Mouse (Mus musculus): ENCODE measurements around the gene Cstf2t. TPM values are rescaled to one million over a fixed set of nuclear protein-coding genes. Genes with fewer than 3 reads are reported as not detected.

The Cstf2t gene
- polyA plus RNA-seq, 1 experiment from 2014 or later = 45.2 TPM

GRCm38 (mm10) chr19:31076106-31076505, 6.5 kb upstream of the Cstf2t start:
- Histone ChIP-seq H3K9ac (ENCODE audit: low read length) (no peak overlapping the region), H3K27ac (ENCODE audit: low read depth, low read length) (no peak overlapping the region), H3K4me2 (ENCODE audit: low read depth, low read length, severe bottlenecking) (no peak overlapping the region), H3K4me3 (ENCODE audit: low read depth, low read length) (no peak overlapping the region), H3K36me3 (ENCODE audit: control insufficient read depth, insufficient read depth, low read length) (no peaks in the 10 kb centered on the region), H3K9me3 (ENCODE audit: control insufficient read depth, low read length) (no peaks in the 10 kb centered on the region), H3K4me1 (replicated peaks; ENCODE audit: control insufficient read depth, insufficient read depth, low read length) (no peaks in the 10 kb centered on the region; the same call in 1 of the 2 replicates), H3K27me3 (ENCODE audit: control insufficient read depth, insufficient read depth, low read length) (no peaks in the 10 kb centered on the region)
- DNase-seq (ENCODE audit: low spot score) (no peak), ATAC-seq (replicated peaks; ENCODE audit: low FRiP score) (no peak)
- 87% methylated on average over 4 of the region's 4 CpGs for WGBS

DNA sequence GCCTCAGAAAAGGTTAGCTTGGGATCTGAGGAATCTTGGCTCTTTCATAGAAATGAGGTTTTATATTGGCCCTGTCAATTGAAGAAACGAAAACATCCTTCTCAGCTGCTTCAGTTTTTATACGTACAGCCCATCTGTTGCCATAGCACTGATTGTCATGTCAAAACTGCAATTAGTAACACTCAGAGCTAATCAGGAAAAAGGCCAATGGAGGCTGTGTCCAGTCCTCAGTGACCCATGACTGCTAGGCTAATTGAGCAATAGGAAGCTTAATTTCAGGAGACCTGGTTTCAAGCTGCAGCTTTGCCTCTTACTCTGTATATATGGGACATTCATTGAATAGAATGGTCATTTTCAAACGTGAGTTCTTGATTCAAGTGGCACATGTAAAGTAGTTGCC, 4.4 kb upstream of the Cstf2t start:
- ATAC-seq (replicated peaks; ENCODE audit: low FRiP score) (no peak), DNase-seq (ENCODE audit: low spot score) (no peak)
- no peaks in the 10 kb centered on the region; the same call in 1 of the 2 replicates for H3K4me1 ChIP-seq (replicated peaks; ENCODE audit: control insufficient read depth, insufficient read depth, low read length)
- no peaks in the 10 kb centered on the region for H3K27me3 ChIP-seq (ENCODE audit: control insufficient read depth, insufficient read depth, low read length)
- H3K4me3 ChIP-seq (ENCODE audit: low read depth, low read length) = no peak overlapping the region
- WGBS = 57% methylated on average over 3 of the region's 3 CpGs
- H3K9ac ChIP-seq (ENCODE audit: low read length) = no peak overlapping the region
- no peak overlapping the region for H3K27ac ChIP-seq (ENCODE audit: low read depth, low read length)
- H3K9me3 ChIP-seq (ENCODE audit: control insufficient read depth, low read length) = no peaks in the 10 kb centered on the region
- H3K36me3 ChIP-seq (ENCODE audit: control insufficient read depth, insufficient read depth, low read length) = no peaks in the 10 kb centered on the region
- H3K4me2 ChIP-seq (ENCODE audit: low read depth, low read length, severe bottlenecking) = no peak overlapping the region

- 23% methylated on average over 7 of the region's 7 CpGs for WGBS
- H3K4me3 ChIP-seq (ENCODE audit: low read depth, low read length) = peak overlapping the region; percentile 54
- peak; percentile 65 for ATAC-seq (replicated peaks; ENCODE audit: low FRiP score)
Measured at GRCm38 (mm10) chr19:31082226-31082625, 411 bp upstream of the Cstf2t start.

DNA sequence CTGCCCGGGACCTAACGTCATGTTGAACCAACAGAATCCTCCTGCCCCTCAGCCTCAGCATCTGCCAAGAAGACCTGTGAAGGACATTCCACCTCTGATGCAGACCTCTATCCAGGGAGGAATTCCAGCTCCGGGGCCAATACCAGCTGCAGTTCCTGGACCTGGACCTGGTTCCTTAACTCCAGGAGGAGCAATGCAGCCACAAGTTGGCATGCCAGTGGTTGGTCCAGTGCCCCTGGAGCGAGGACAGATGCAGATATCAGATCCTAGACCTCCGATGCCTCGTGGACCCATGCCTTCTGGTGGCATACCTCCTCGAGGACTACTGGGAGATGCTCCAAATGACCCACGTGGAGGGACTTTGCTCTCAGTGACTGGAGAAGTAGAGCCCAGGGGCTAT, 1.1 kb downstream of the Cstf2t start:
- Histone ChIP-seq H3K4me3 (ENCODE audit: low read depth, low read length) (peak overlapping the region; percentile 54), H3K27me3 (ENCODE audit: control insufficient read depth, insufficient read depth, low read length) (no peaks in the 10 kb centered on the region), H3K9me3 (ENCODE audit: control insufficient read depth, low read length) (no peaks in the 10 kb centered on the region; the same call in 1 of the 2 replicates), H3K9ac (ENCODE audit: low read length) (no peak overlapping the region; the same call in 1 of the 2 replicates), H3K4me2 (ENCODE audit: low read depth, low read length, severe bottlenecking) (peak overlapping the region; percentile 56), H3K27ac (ENCODE audit: low read depth, low read length) (no peak overlapping the region), H3K36me3 (ENCODE audit: control insufficient read depth, insufficient read depth, low read length) (peaks cover 13% of the 10 kb centered on the region), H3K4me1 (replicated peaks; ENCODE audit: control insufficient read depth, insufficient read depth, low read length) (peaks cover 8% of the 10 kb centered on the region; the same call in 1 of the 2 replicates)
- ATAC-seq (replicated peaks; ENCODE audit: low FRiP score) (no peak), DNase-seq (ENCODE audit: low spot score) (no peak)
- WGBS = 95% methylated on average over 8 of the region's 8 CpGs

More at GRCm38 (mm10) chr19:31082226-31082625, 411 bp upstream of the Cstf2t start:
- no peaks in the 10 kb centered on the region; the same call in 1 of the 2 replicates for H3K9me3 ChIP-seq (ENCODE audit: control insufficient read depth, low read length)
- peak overlapping the region; percentile 48 for H3K9ac ChIP-seq (ENCODE audit: low read length)
- H3K4me2 ChIP-seq (ENCODE audit: low read depth, low read length, severe bottlenecking) = peak overlapping the region; percentile 45
- no peaks in the 10 kb centered on the region for H3K27me3 ChIP-seq (ENCODE audit: control insufficient read depth, insufficient read depth, low read length)
- H3K27ac ChIP-seq (ENCODE audit: low read depth, low read length) = peak overlapping the region; percentile 47; the same call in 1 of the 2 replicates
- H3K36me3 ChIP-seq (ENCODE audit: control insufficient read depth, insufficient read depth, low read length) = peaks cover 13% of the 10 kb centered on the region
- H3K4me1 ChIP-seq (replicated peaks; ENCODE audit: control insufficient read depth, insufficient read depth, low read length) = peaks cover 8% of the 10 kb centered on the region; the same call in 1 of the 2 replicates
- DNase-seq (ENCODE audit: low spot score) = no peak

GRCm38 (mm10) chr19:31097857-31098256, 15.2 kb downstream of the Cstf2t start:
- no peak overlapping the region for H3K27ac ChIP-seq (ENCODE audit: low read depth, low read length)
- ATAC-seq (replicated peaks; ENCODE audit: low FRiP score) = no peak
- WGBS = 66% methylated on average over 3 of the region's 3 CpGs
- H3K36me3 ChIP-seq (ENCODE audit: control insufficient read depth, insufficient read depth, low read length) = no peaks in the 10 kb centered on the region
- H3K4me2 ChIP-seq (ENCODE audit: low read depth, low read length, severe bottlenecking) = no peak overlapping the region
- no peak overlapping the region for H3K9ac ChIP-seq (ENCODE audit: low read length)
- H3K9me3 ChIP-seq (ENCODE audit: control insufficient read depth, low read length) = no peaks in the 10 kb centered on the region
- no peak overlapping the region for H3K4me3 ChIP-seq (ENCODE audit: low read depth, low read length)
- no peaks in the 10 kb centered on the region for H3K27me3 ChIP-seq (ENCODE audit: control insufficient read depth, insufficient read depth, low read length)
- DNase-seq (ENCODE audit: low spot score) = no peak
- H3K4me1 ChIP-seq (replicated peaks; ENCODE audit: control insufficient read depth, insufficient read depth, low read length) = no peaks in the 10 kb centered on the region

DNA sequence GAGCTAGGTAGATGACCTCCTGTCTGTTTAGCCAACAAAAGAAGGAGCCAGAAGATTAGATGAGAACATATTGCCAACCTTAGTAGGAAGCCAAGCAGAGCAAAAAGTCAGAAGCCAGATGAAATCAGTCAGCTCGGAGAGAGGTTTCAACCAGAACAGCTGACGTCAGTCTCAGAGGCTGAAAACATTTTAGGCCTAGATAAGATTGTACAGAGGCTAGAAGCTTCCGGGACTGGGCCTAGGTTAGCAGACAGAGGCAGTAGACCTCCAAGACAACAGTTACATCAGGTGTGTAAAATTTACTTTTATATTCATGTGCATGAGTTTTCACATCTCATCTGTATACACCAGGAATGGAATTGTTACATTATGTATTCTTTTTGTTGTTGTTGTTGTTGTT, 16.7 kb downstream of the Cstf2t start:
- WGBS = 85% methylated on average over 3 of the region's 3 CpGs
- no peak for ATAC-seq (replicated peaks; ENCODE audit: low FRiP score)

DNA sequence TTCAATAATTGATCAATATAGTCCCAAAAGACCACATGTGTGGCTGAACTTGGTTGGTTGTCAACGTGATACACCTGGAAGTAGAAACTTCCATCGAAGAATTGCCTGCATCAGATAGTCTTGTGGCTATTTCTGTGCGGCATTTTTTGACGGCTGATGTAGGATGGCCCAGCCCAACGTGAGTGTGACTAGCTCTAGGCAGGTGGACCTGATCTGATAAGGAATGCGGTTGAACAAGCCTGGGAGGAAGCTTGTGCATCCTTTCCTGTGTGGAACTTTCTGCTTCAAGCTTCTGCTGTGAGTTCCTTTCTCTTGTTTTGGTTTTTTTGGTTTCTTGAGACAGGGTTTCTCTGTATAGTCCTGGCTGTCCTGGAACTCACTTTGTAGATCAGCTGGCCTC, 22.1 kb downstream of the Cstf2t start:
- Histone ChIP-seq H3K36me3 (ENCODE audit: control insufficient read depth, insufficient read depth, low read length) (no peaks in the 10 kb centered on the region), H3K9me3 (ENCODE audit: control insufficient read depth, low read length) (no peaks in the 10 kb centered on the region), H3K4me3 (ENCODE audit: low read depth, low read length) (no peak overlapping the region), H3K4me1 (replicated peaks; ENCODE audit: control insufficient read depth, insufficient read depth, low read length) (no peaks in the 10 kb centered on the region), H3K4me2 (ENCODE audit: low read depth, low read length, severe bottlenecking) (no peak overlapping the region), H3K9ac (ENCODE audit: low read length) (no peak overlapping the region), H3K27me3 (ENCODE audit: control insufficient read depth, insufficient read depth, low read length) (no peaks in the 10 kb centered on the region), H3K27ac (ENCODE audit: low read depth, low read length) (no peak overlapping the region)
- no peak for ATAC-seq (replicated peaks; ENCODE audit: low FRiP score)
- no peak for DNase-seq (ENCODE audit: low spot score)
- WGBS = 84% methylated on average over 6 of the region's 6 CpGs

More for the DNA sequence above, 16.7 kb downstream of the Cstf2t start:
- H3K27me3 ChIP-seq (ENCODE audit: control insufficient read depth, insufficient read depth, low read length) = no peaks in the 10 kb centered on the region
- H3K4me2 ChIP-seq (ENCODE audit: low read depth, low read length, severe bottlenecking) = no peak overlapping the region
- no peak overlapping the region for H3K27ac ChIP-seq (ENCODE audit: low read depth, low read length)
- no peak overlapping the region for H3K4me3 ChIP-seq (ENCODE audit: low read depth, low read length)
- no peak for DNase-seq (ENCODE audit: low spot score)
- H3K9me3 ChIP-seq (ENCODE audit: control insufficient read depth, low read length) = no peaks in the 10 kb centered on the region
- no peaks in the 10 kb centered on the region for H3K4me1 ChIP-seq (replicated peaks; ENCODE audit: control insufficient read depth, insufficient read depth, low read length)
- no peak overlapping the region for H3K9ac ChIP-seq (ENCODE audit: low read length)
- H3K36me3 ChIP-seq (ENCODE audit: control insufficient read depth, insufficient read depth, low read length) = no peaks in the 10 kb centered on the region

- no peaks in the 10 kb centered on the region for H3K36me3 ChIP-seq (ENCODE audit: control insufficient read depth, insufficient read depth, low read length)
- ATAC-seq (replicated peaks; ENCODE audit: low FRiP score) (no peak), DNase-seq (ENCODE audit: low spot score) (no peak)
- no peak overlapping the region for H3K4me2 ChIP-seq (ENCODE audit: low read depth, low read length, severe bottlenecking)
- H3K9ac ChIP-seq (ENCODE audit: low read length) = no peak overlapping the region
- no peaks in the 10 kb centered on the region for H3K4me1 ChIP-seq (replicated peaks; ENCODE audit: control insufficient read depth, insufficient read depth, low read length)
- no peaks in the 10 kb centered on the region for H3K27me3 ChIP-seq (ENCODE audit: control insufficient read depth, insufficient read depth, low read length)
- no peak overlapping the region for H3K4me3 ChIP-seq (ENCODE audit: low read depth, low read length)
- WGBS = 26% methylated on average over 3 of the region's 3 CpGs
- no peaks in the 10 kb centered on the region for H3K9me3 ChIP-seq (ENCODE audit: control insufficient read depth, low read length)
- no peak overlapping the region for H3K27ac ChIP-seq (ENCODE audit: low read depth, low read length)
Measured at GRCm38 (mm10) chr19:31106036-31106435, 23.4 kb downstream of the Cstf2t start.

- WGBS = 37% methylated on average over 9 of the region's 9 CpGs
- DNase-seq (ENCODE audit: low spot score) (peak; percentile 56), ATAC-seq (replicated peaks; ENCODE audit: low FRiP score) (no peak)
- Histone ChIP-seq H3K4me1 (replicated peaks; ENCODE audit: control insufficient read depth, insufficient read depth, low read length) (no peaks in the 10 kb centered on the region), H3K9ac (ENCODE audit: low read length) (no peak overlapping the region), H3K4me3 (ENCODE audit: low read depth, low read length) (no peak overlapping the region), H3K27ac (ENCODE audit: low read depth, low read length) (no peak overlapping the region), H3K36me3 (ENCODE audit: control insufficient read depth, insufficient read depth, low read length) (no peaks in the 10 kb centered on the region), H3K27me3 (ENCODE audit: control insufficient read depth, insufficient read depth, low read length) (no peaks in the 10 kb centered on the region), H3K9me3 (ENCODE audit: control insufficient read depth, low read length) (no peaks in the 10 kb centered on the region), H3K4me2 (ENCODE audit: low read depth, low read length, severe bottlenecking) (no peak overlapping the region)
Measured at GRCm38 (mm10) chr19:31106835-31107554, 24.4 kb downstream of the Cstf2t start.
